Mouse (Mus musculus): ENCODE data around the gene Arhgap1.

Gene Arhgap1

GRCm38 (mm10) chr2:91696225-91696590, 46.5 kb downstream of the Arhgap1 start:
- DNase-seq (ENCODE audit: low spot score): no peak

GRCm38 (mm10) chr2:91699225-91699624, 49.6 kb downstream of the Arhgap1 start:
- no peak for DNase-seq (ENCODE audit: low spot score)

- no peak for DNase-seq (ENCODE audit: low spot score)
Observed at GRCm38 (mm10) chr2:91701366-91701765, 51.7 kb downstream of the Arhgap1 start.

GRCm38 (mm10) chr2:91705736-91706135, 56.1 kb downstream of the Arhgap1 start:
- DNase-seq (ENCODE audit: low spot score): no peak

GRCm38 (mm10) chr2:91706456-91706855, 56.8 kb downstream of the Arhgap1 start:
- no peak for DNase-seq (ENCODE audit: low spot score)

GRCm38 (mm10) chr2:91708361-91708760, 58.7 kb downstream of the Arhgap1 start:
- DNase-seq (ENCODE audit: low spot score): no peak

- DNase-seq (ENCODE audit: low spot score): peak; percentile 76
Observed at GRCm38 (mm10) chr2:91710272-91711234, 60.9 kb downstream of the Arhgap1 start, which contains the start of the genes Atg13 and Harbi1. Atg13 (minus strand) TSS chr2:91710576. Harbi1 (plus strand) TSS chr2:91710852.

- no peak for DNase-seq (ENCODE audit: low spot score)
Observed at GRCm38 (mm10) chr2:91711256-91711925, 61.7 kb downstream of the Arhgap1 start.

- DNase-seq (ENCODE audit: low spot score): no peak
Observed at GRCm38 (mm10) chr2:91714921-91715320, 65.3 kb downstream of the Arhgap1 start.

GRCm38 (mm10) chr2:91718276-91718675, 68.6 kb downstream of the Arhgap1 start:
- no peak for DNase-seq (ENCODE audit: low spot score)

Measured in urinary bladder, postnatal 10 days (tissue).